Mouse (Mus musculus) intestine, postnatal 0 days (tissue): ENCODE measurements around the gene Uckl1. TPM values are rescaled to one million over a fixed set of nuclear protein-coding genes. Genes with fewer than 3 reads are reported as not detected.
A peak's percentile ranks its signal among the peaks of the same experiment; 100 is the strongest.

Source experiments
- ATAC-seq: fragments of 200-750 bp; cut with Nextera tagmentation; 2 replicates; pipeline ENCODE4 v1.8.0; 2017; ENCODE audit warnings: mild to moderate bottlenecking, moderate TSS enrichment, moderate library complexity
- H3K27ac ChIP-seq: fragments of 300-500 bp; sonication (generic); 2 replicates; pipeline ENCODE4 v1.5.1; 2014; ENCODE audit warnings: mild to moderate bottlenecking, low read depth, low read length, moderate library complexity
- H3K27me3 ChIP-seq: fragments of 300-500 bp; sonication (generic); replicated peaks from 2 replicates; pipeline ENCODE4 v1.6.1; 2014; ENCODE audit warnings: low read length, mixed read lengths; ENCODE audit not compliant: control insufficient read depth, insufficient read depth
- H3K36me3 ChIP-seq: fragments of 300-500 bp; sonication (generic); 2 replicates; pipeline ENCODE4 v1.6.1; 2014; ENCODE audit warnings: mild to moderate bottlenecking, moderate library complexity; ENCODE audit not compliant: control insufficient read depth, insufficient read depth
- H3K4me1 ChIP-seq: fragments of 300-500 bp; sonication (generic); replicated peaks from 2 replicates; pipeline ENCODE4 v1.6.1; 2014; ENCODE audit warnings: antibody characterized with exemption, low read length, mixed read lengths; ENCODE audit not compliant: control insufficient read depth, insufficient read depth
- H3K4me2 ChIP-seq: fragments of 300-500 bp; sonication (generic); replicated peaks from 2 replicates; pipeline ENCODE4 v1.6.1; 2014; ENCODE audit warnings: low read depth, mild to moderate bottlenecking, moderate library complexity
- H3K4me3 ChIP-seq: fragments of 300-500 bp; sonication (generic); 2 replicates; pipeline ENCODE4 v1.5.1; 2014; ENCODE audit warnings: low read depth, low read length
- H3K9ac ChIP-seq: fragments of 300-500 bp; sonication (generic); 2 replicates; pipeline ENCODE4 v1.6.1; 2014; ENCODE audit warnings: mild to moderate bottlenecking, low read depth, low read length
- H3K9me3 ChIP-seq: fragments of 300-500 bp; sonication (generic); 2 replicates; pipeline ENCODE4 v1.6.1; 2016; ENCODE audit warnings: mixed run types; ENCODE audit not compliant: control insufficient read depth
- CTCF ChIP-seq: sonication (generic); IDR thresholded peaks from 2 replicates; pipeline ENCODE4 v1.5.1; 2016; ENCODE audit warnings: low read depth, mild to moderate bottlenecking, control low read depth, antibody characterized with exemption, moderate library complexity
- WGBS: fragments of 180-500 bp; shearing (Covaris S2); extraction: QIAGEN DNeasy Blood & Tissue Kit; methylation state at CpG from one replicate; pipeline ENCODE4 v1.1.7; 2014; 5-methylcytosine and 5-hydroxymethylcytosine counted together
- polyA plus RNA-seq: library from polyadenylated mRNA; unstranded; fragments of >200 nt; fragmentation: Nextera tagmentation; extraction: Ambion mirVana; gene quantifications from 2 replicates; pipeline ENCODE4 v1.2.1, GENCODE M21; 2015

Gene Uckl1
- 49.4 and 60.2 TPM in 2 replicates for polyA plus RNA-seq

- H3K27ac ChIP-seq, result no peak within 1 kb of the TSS
- H3K9me3 ChIP-seq, result no peaks in the 10 kb centered on the region
- peaks cover 52% of the 10 kb centered on the region for H3K36me3 ChIP-seq
- 85% methylated on average over 4 of the region's 4 CpGs for WGBS
- no peak for ATAC-seq
- no peak for TF ChIP-seq CTCF
- no peak within 1 kb of the TSS for H3K9ac ChIP-seq
- H3K4me1 ChIP-seq, result peaks cover 7% of the 10 kb centered on the region; the same call in 1 of the 2 replicates
- no peak within 1 kb of the TSS for H3K4me2 ChIP-seq
- H3K4me3 ChIP-seq, result no peak within 1 kb of the TSS
- H3K27me3 ChIP-seq, result no peaks in the 10 kb centered on the region
Observed at GRCm38 (mm10) chr2:181584411-181584942, at the start of gene Uckl1. Gene Uckl1, minus strand, starts transcription at chr2:181584892.

GRCm38 (mm10) chr2:181632624-181633023, 47.9 kb upstream of the Uckl1 start:
- TF ChIP-seq CTCF, result no peak
- Histone ChIP-seq H3K36me3 (peaks cover 58% of the 10 kb centered on the region), H3K4me2 (no peak overlapping the region), H3K9ac (no peak overlapping the region), H3K4me1 (no peaks in the 10 kb centered on the region), H3K4me3 (no peak overlapping the region), H3K9me3 (no peaks in the 10 kb centered on the region), H3K27ac (no peak overlapping the region), H3K27me3 (no peaks in the 10 kb centered on the region)
- no peak for ATAC-seq
- WGBS, result 99% methylated on average over 6 of the region's 6 CpGs

GRCm38 (mm10) chr2:181628471-181628870, 43.8 kb upstream of the Uckl1 start:
- ATAC-seq, result no peak
- Histone ChIP-seq H3K9me3 (no peaks in the 10 kb centered on the region), H3K9ac (no peak overlapping the region), H3K4me3 (no peak overlapping the region), H3K36me3 (peaks cover 31% of the 10 kb centered on the region), H3K4me2 (no peak overlapping the region), H3K27me3 (no peaks in the 10 kb centered on the region), H3K4me1 (no peaks in the 10 kb centered on the region), H3K27ac (no peak overlapping the region)
- TF ChIP-seq CTCF, result no peak

- no peaks in the 10 kb centered on the region for H3K27me3 ChIP-seq
- H3K27ac ChIP-seq, result no peak overlapping the region
- no peak overlapping the region for H3K4me3 ChIP-seq
- peak; percentile 71 for TF ChIP-seq CTCF
- H3K36me3 ChIP-seq, result peaks cover 41% of the 10 kb centered on the region
- no peaks in the 10 kb centered on the region for H3K9me3 ChIP-seq
- H3K4me2 ChIP-seq, result no peak overlapping the region
- no peaks in the 10 kb centered on the region for H3K4me1 ChIP-seq
- H3K9ac ChIP-seq, result no peak overlapping the region
- ATAC-seq, result no peak
Observed at GRCm38 (mm10) chr2:181623401-181623800, 38.7 kb upstream of the Uckl1 start.

GRCm38 (mm10) chr2:181618761-181619495, 34.2 kb upstream of the Uckl1 start:
- Histone ChIP-seq H3K4me1 (no peaks in the 10 kb centered on the region), H3K4me3 (no peak overlapping the region), H3K36me3 (peaks cover 46% of the 10 kb centered on the region), H3K9me3 (no peaks in the 10 kb centered on the region), H3K27ac (no peak overlapping the region), H3K9ac (no peak overlapping the region), H3K4me2 (no peak overlapping the region), H3K27me3 (no peaks in the 10 kb centered on the region)
- no peak for TF ChIP-seq CTCF
- ATAC-seq, result no peak
- WGBS, result 87% methylated on average over 5 of the region's 5 CpGs

GRCm38 (mm10) chr2:181602367-181602766, 17.7 kb upstream of the Uckl1 start:
- Histone ChIP-seq H3K4me3 (no peak overlapping the region), H3K9me3 (no peaks in the 10 kb centered on the region), H3K4me1 (peaks cover 5% of the 10 kb centered on the region; the same call in 1 of the 2 replicates), H3K27me3 (no peaks in the 10 kb centered on the region), H3K36me3 (no peaks in the 10 kb centered on the region), H3K4me2 (peak overlapping the region; percentile 79), H3K27ac (no peak overlapping the region), H3K9ac (peak overlapping the region; percentile 87; the same call in 1 of the 2 replicates)
- no peak for ATAC-seq
- 61% methylated on average over 4 of the region's 4 CpGs for WGBS
- TF ChIP-seq CTCF, result no peak
